Mouse (Mus musculus) liver, embryonic 14.5 days (tissue): ENCODE measurements around the gene Brox. TPM values are rescaled to one million over a fixed set of nuclear protein-coding genes. Genes with fewer than 3 reads are reported as not detected.
"Not testable (repeated sequence)": the region's sequence is repeated elsewhere in the genome, so short reads cannot be mapped to it uniquely, and the experiment has no call there.

Experiments
- ATAC-seq: fragments of 200-750 bp; cut with Nextera tagmentation; 2 replicates; pipeline ENCODE4 v1.8.0; 2017; ENCODE audit warnings: moderate number of reproducible peaks, mild to moderate bottlenecking, moderate library complexity; ENCODE audit not compliant: insufficient read depth
- DNase-seq, 3 experiments: peaks; one replicate each; pipeline ENCODE4 v3.0.0-alpha.2; 2012 to 2013; ENCODE audit warnings: low read depth in 3 of 3, low spot score in 3 of 3
- H3K27ac ChIP-seq: fragments of 300-500 bp; sonication (generic); 2 replicates; pipeline ENCODE4 v1.5.1; 2014; ENCODE audit warnings: moderate library complexity, mild to moderate bottlenecking, control low read depth, inconsistent platforms
- H3K27me3 ChIP-seq: fragments of 300-500 bp; sonication (generic); 2 replicates; pipeline ENCODE4 v1.6.1; 2014; ENCODE audit warnings: mild to moderate bottlenecking, low read length, moderate library complexity; ENCODE audit not compliant: control insufficient read depth, insufficient read depth
- H3K36me3 ChIP-seq: fragments of 300-500 bp; sonication (generic); replicated peaks from 2 replicates; pipeline ENCODE4 v1.6.1; 2014; ENCODE audit warnings: low read depth; ENCODE audit not compliant: control insufficient read depth, insufficient read depth
- H3K4me1 ChIP-seq, 2 experiments: fragments of 200-500 bp in 1 of 2; fragments of 300-500 bp in 1 of 2; sonication (generic) in 1 of 2; replicated peaks; 2 replicates each; pipeline ENCODE4 v1.6.1; 2012 to 2014; ENCODE audit warnings: antibody characterized with exemption in 1 of 2, inconsistent platforms in 1 of 2, low read length in 1 of 2; ENCODE audit not compliant: control insufficient read depth in 2 of 2, insufficient read depth in 2 of 2
- H3K4me2 ChIP-seq: fragments of 300-500 bp; sonication (generic); 2 replicates; pipeline ENCODE4 v1.6.1; 2014; ENCODE audit warnings: low read depth, mild to moderate bottlenecking, control low read depth, moderate library complexity
- H3K4me3 ChIP-seq, 2 experiments: fragments of 200-500 bp in 1 of 2; fragments of 300-500 bp in 1 of 2; sonication (generic) in 1 of 2; 2 replicates each; pipeline ENCODE4 v1.5.1; 2012 to 2014; ENCODE audit warnings: low read depth in 2 of 2, low read length in 2 of 2, mild to moderate bottlenecking in 2 of 2, control low read depth in 1 of 2, inconsistent platforms in 1 of 2, moderate library complexity in 1 of 2; ENCODE audit not compliant: insufficient read depth in 1 of 2
- H3K9ac ChIP-seq: fragments of 300-500 bp; sonication (generic); replicated peaks from 2 replicates; pipeline ENCODE4 v1.6.1; 2014; ENCODE audit warnings: mild to moderate bottlenecking, control low read depth, moderate library complexity
- H3K9me3 ChIP-seq: fragments of 300-500 bp; sonication (generic); 2 replicates; pipeline ENCODE4 v1.6.1; 2016; ENCODE audit warnings: low read length, mixed read lengths; ENCODE audit not compliant: control insufficient read depth
- CTCF ChIP-seq: IDR thresholded peaks from 2 replicates; pipeline ENCODE4 v1.5.1; 2016; ENCODE audit warnings: antibody characterized with exemption, low read depth, control low read depth
- EP300 ChIP-seq: IDR thresholded peaks from 2 replicates; pipeline ENCODE4 v1.6.1; 2016; ENCODE audit warnings: antibody characterized with exemption, low read depth
- WGBS: fragments of 180-500 bp; shearing (Covaris S2); extraction: QIAGEN DNeasy Blood & Tissue Kit; methylation state at CpG from one replicate; pipeline ENCODE4 v1.1.7; 2014; ENCODE audit not compliant: insufficient replicate concordance; 5-methylcytosine and 5-hydroxymethylcytosine counted together
- polyA plus RNA-seq, 2 experiments: library from polyadenylated mRNA; depleted of rRNA in 1 of 2; stranded (reverse) in 1 of 2; unstranded in 1 of 2; fragments of >200 nt; fragmentation: Nextera tagmentation in 1 of 2; extraction: Ambion mirVana in 1 of 2; gene quantifications; 2 replicates each; pipeline versions ENCODE4 v1.2.1 to v1.2.3; 2012 to 2014

The Brox gene
- polyA plus RNA-seq, 2 experiments = 11.4 to 17.0 TPM

- Histone ChIP-seq H3K36me3 (peaks cover 41% of the 10 kb centered on the region), H3K4me2 (no peak overlapping the region), H3K4me1 (no peaks in the 10 kb centered on the region), H3K9ac (no peak overlapping the region), H3K27ac (no peak overlapping the region), H3K9me3 (peaks cover 2% of the 10 kb centered on the region), H3K4me3 (no peak overlapping the region), H3K27me3 (no peaks in the 10 kb centered on the region)
- ATAC-seq (no peak), DNase-seq (no peak)
- 86% methylated on average over 6 of the region's 6 CpGs for WGBS
- TF ChIP-seq CTCF (no peak), EP300 (no peak)
Observed at GRCm38 (mm10) chr1:183324433-183324832, 27.4 kb upstream of the Brox start.

GRCm38 (mm10) chr1:183323923-183324322, 26.9 kb upstream of the Brox start:
- Histone ChIP-seq H3K27ac (no peak overlapping the region), H3K9ac (no peak overlapping the region), H3K4me2 (no peak overlapping the region), H3K4me1 (no peaks in the 10 kb centered on the region), H3K9me3 (peaks cover 2% of the 10 kb centered on the region), H3K27me3 (no peaks in the 10 kb centered on the region), H3K4me3 (no peak overlapping the region), H3K36me3 (peaks cover 37% of the 10 kb centered on the region)
- DNase-seq (no peak), ATAC-seq (no peak)
- TF ChIP-seq EP300 (no peak), CTCF (no peak)
- 90% methylated on average over 2 of the region's 2 CpGs for WGBS

DNA sequence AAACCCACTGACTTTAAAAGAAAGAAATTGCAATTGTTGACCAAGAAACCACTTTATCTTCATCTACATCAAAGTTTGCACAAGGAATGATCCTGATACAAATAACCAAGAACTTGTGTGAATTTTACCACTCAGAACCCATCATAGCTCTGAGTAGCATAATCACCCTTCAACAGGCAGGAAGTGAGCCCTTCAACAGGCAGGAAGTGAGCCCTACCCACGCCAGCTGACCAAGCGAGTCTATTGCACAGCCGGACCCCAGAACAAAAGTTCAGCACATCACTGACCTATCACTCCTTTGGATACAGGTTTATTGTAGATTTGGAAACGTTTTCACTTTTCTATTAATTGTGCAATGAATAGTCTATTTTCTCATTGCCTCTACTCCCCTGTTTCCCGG, 25.4 kb upstream of the Brox start:
- not testable (repeated sequence) for H3K4me1 ChIP-seq, H3K4me3 ChIP-seq, H3K4me2 ChIP-seq, H3K27me3 ChIP-seq, ATAC-seq, DNase-seq, H3K9me3 ChIP-seq, H3K27ac ChIP-seq, H3K9ac ChIP-seq
- 71% methylated on average over 5 of the region's 5 CpGs for WGBS
- peaks cover 38% of the 10 kb centered on the region for H3K36me3 ChIP-seq

- no peak for TF ChIP-seq EP300
- no peak for TF ChIP-seq CTCF
- H3K4me2 ChIP-seq = no peak overlapping the region
- no peaks in the 10 kb centered on the region for H3K27me3 ChIP-seq
- peaks cover 2% of the 10 kb centered on the region for H3K9me3 ChIP-seq
- no peaks in the 10 kb centered on the region for H3K4me1 ChIP-seq
- WGBS = 39% methylated on average over 3 of the region's 3 CpGs
- H3K36me3 ChIP-seq = peaks cover 39% of the 10 kb centered on the region
- no peak for DNase-seq
- H3K27ac ChIP-seq = no peak overlapping the region
- H3K9ac ChIP-seq = no peak overlapping the region
- no peak overlapping the region for H3K4me3 ChIP-seq
- ATAC-seq = no peak
Observed at GRCm38 (mm10) chr1:183320708-183321107, 23.6 kb upstream of the Brox start.

- Histone ChIP-seq H3K4me3 (no peak overlapping the region), H3K27ac (no peak overlapping the region), H3K27me3 (no peaks in the 10 kb centered on the region), H3K4me2 (no peak overlapping the region), H3K36me3 (peaks cover 33% of the 10 kb centered on the region), H3K9me3 (no peaks in the 10 kb centered on the region), H3K4me1 (no peaks in the 10 kb centered on the region), H3K9ac (no peak overlapping the region)
- DNase-seq = no peak
- WGBS = 78% methylated on average over 2 of the region's 2 CpGs
- ATAC-seq = no peak
- TF ChIP-seq CTCF (peak; percentile 51), EP300 (no peak)
Observed at GRCm38 (mm10) chr1:183315783-183316182, 18.7 kb upstream of the Brox start.

- no peak for TF ChIP-seq CTCF
- no peak for TF ChIP-seq EP300
- DNase-seq = no peak
- Histone ChIP-seq H3K27ac (no peak overlapping the region), H3K4me3 (no peak overlapping the region), H3K9ac (no peak overlapping the region), H3K36me3 (peaks cover 31% of the 10 kb centered on the region), H3K9me3 (no peaks in the 10 kb centered on the region), H3K4me1 (no peaks in the 10 kb centered on the region), H3K27me3 (no peaks in the 10 kb centered on the region), H3K4me2 (no peak overlapping the region)
- no peak for ATAC-seq
- WGBS = 76% methylated on average over 2 of the region's 2 CpGs
Observed at GRCm38 (mm10) chr1:183312076-183312475, 15.0 kb upstream of the Brox start.

DNA sequence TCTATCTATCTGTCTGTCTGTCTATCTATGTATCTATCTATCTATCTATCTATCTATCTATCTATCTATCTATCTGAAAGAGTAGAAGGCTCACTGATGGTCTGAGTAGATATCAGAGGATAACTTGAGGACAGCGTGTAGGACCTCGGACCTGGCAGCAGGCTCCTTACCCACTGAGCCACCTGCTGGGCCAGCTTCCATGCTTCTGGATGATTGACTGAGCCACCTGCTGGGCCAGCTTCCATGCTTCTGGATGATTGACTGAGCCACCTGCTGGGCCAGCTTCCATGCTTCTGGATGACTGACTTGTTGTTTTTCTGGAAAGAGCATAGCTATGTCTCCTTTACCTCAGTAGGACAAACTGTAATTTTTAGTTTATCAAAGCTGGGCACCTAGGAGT, 12.5 kb upstream of the Brox start:
- peaks cover 15% of the 10 kb centered on the region for H3K36me3 ChIP-seq
- not testable (repeated sequence) for H3K4me1 ChIP-seq, ATAC-seq, H3K9ac ChIP-seq, H3K4me2 ChIP-seq, H3K27me3 ChIP-seq, H3K9me3 ChIP-seq, H3K4me3 ChIP-seq, H3K27ac ChIP-seq, DNase-seq
- 74% methylated on average over 2 of the region's 2 CpGs for WGBS
